Mouse (Mus musculus) forebrain, embryonic 11.5 days (tissue): ENCODE data around the gene Tead1. TPM values are rescaled to one million over a fixed set of nuclear protein-coding genes. Genes with fewer than 3 reads are reported as not detected.

Experiments used
- ATAC-seq: fragments of 200-750 bp; cut with Nextera tagmentation; replicated peaks from 2 replicates; pipeline ENCODE4 v1.8.0; 2017; ENCODE audit warnings: moderate TSS enrichment; ENCODE audit not compliant: low FRiP score
- DNase-seq: peaks from one replicate; pipeline ENCODE4 v3.0.0-alpha.2; 2017; ENCODE audit warnings: low spot score
- H3K27ac ChIP-seq: fragments of 300-500 bp; sonication (generic); 2 replicates; pipeline ENCODE4 v1.5.1; 2014; ENCODE audit warnings: low read depth, low read length
- H3K27me3 ChIP-seq: fragments of 300-500 bp; sonication (generic); 2 replicates; pipeline ENCODE4 v1.6.1; 2014; ENCODE audit warnings: mild to moderate bottlenecking, low read length, mixed read lengths; ENCODE audit not compliant: control insufficient read depth, insufficient read depth
- H3K36me3 ChIP-seq: fragments of 300-500 bp; sonication (generic); 2 replicates; pipeline ENCODE4 v1.6.1; 2014; ENCODE audit warnings: mild to moderate bottlenecking, low read length, moderate library complexity, mixed read lengths; ENCODE audit not compliant: control insufficient read depth, insufficient read depth
- H3K4me1 ChIP-seq: fragments of 300-500 bp; sonication (generic); replicated peaks from 2 replicates; pipeline ENCODE4 v1.6.1; 2014; ENCODE audit warnings: low read length, mixed read lengths; ENCODE audit not compliant: control insufficient read depth, insufficient read depth
- H3K4me2 ChIP-seq: fragments of 300-500 bp; sonication (generic); 2 replicates; pipeline ENCODE4 v1.6.1; 2014; ENCODE audit warnings: low read depth, mild to moderate bottlenecking, low read length, moderate library complexity, mixed read lengths; ENCODE audit not compliant: severe bottlenecking
- H3K4me3 ChIP-seq: fragments of 300-500 bp; sonication (generic); 2 replicates; pipeline ENCODE4 v1.5.1; 2014; ENCODE audit warnings: low read depth, low read length
- H3K9ac ChIP-seq: fragments of 300-500 bp; sonication (generic); 2 replicates; pipeline ENCODE4 v1.6.1; 2014; ENCODE audit warnings: low read length
- H3K9me3 ChIP-seq: fragments of 300-500 bp; sonication (generic); 2 replicates; pipeline ENCODE4 v1.6.1; 2016; ENCODE audit warnings: low read length, mixed read lengths; ENCODE audit not compliant: control insufficient read depth
- WGBS: fragments of 180-500 bp; shearing (Covaris S2); extraction: QIAGEN DNeasy Blood & Tissue Kit; methylation state at CpG from one replicate; pipeline ENCODE4 v1.1.7; 2014; 5-methylcytosine and 5-hydroxymethylcytosine counted together
- polyA plus RNA-seq: library from polyadenylated mRNA; unstranded; fragments of >200 nt; fragmentation: Nextera tagmentation; extraction: Ambion mirVana; gene quantifications from 2 replicates; pipeline ENCODE4 v1.2.1, GENCODE M21; 2014

Tead1 gene
- polyA plus RNA-seq, 1 experiment from 2014 or later, result 24.9 TPM

DNA sequence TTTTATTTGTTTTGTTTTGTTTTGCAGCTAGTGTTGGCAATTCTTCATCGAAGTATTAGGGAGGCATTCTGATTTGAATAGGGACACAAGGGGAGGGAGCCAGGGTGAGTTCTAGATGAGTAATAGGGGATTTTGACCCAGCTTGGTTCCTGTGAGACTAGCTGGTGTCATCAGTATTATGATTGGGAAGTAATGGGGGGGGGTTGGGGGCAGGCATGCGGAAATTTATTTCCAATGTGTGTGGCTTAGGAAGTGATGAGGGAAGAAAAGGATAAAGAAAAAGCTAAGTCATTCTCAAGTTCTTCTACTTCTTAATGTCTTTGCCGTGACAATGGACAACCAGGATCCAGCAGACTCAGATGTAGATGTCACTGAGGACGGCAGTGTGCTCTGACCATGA lies 85.8 kb downstream of the Tead1 start:
- Histone ChIP-seq H3K4me1 (peaks cover 25% of the 10 kb centered on the region; the same call in 1 of the 2 replicates), H3K4me2 (no peak overlapping the region), H3K27me3 (no peaks in the 10 kb centered on the region), H3K36me3 (no peaks in the 10 kb centered on the region), H3K27ac (no peak overlapping the region), H3K9ac (no peak overlapping the region), H3K9me3 (no peaks in the 10 kb centered on the region), H3K4me3 (no peak overlapping the region)
- 92% methylated on average over 4 of the region's 4 CpGs for WGBS
- ATAC-seq (no peak), DNase-seq (no peak)

DNA sequence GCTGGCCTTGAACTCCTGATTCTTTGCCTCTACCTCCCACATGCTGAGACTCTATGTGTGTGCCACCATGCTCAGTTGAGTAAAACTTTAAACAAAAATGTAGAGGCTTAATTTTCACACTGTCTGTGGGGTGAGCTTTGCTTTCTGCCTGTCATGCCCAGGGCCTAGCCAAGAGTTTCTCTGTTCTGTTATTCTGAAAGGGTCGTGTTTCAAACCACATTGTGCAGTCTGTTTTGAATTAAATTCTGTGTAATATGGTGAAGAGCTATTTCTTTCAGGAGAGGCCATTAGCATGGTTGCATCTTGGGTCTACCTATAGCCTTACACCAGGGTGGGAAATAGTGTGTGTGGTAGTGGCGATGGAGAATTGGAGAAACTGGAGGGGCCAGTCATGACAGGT lies 90.7 kb downstream of the Tead1 start:
- Histone ChIP-seq H3K4me1 (0 out of 2 replicates have a peak, but pooled peaks cover 6% of the 10 kb centered on the region), H3K36me3 (no peaks in the 10 kb centered on the region), H3K27ac (no peak overlapping the region), H3K4me3 (no peak overlapping the region), H3K9me3 (no peaks in the 10 kb centered on the region), H3K27me3 (no peaks in the 10 kb centered on the region), H3K4me2 (no peak overlapping the region), H3K9ac (no peak overlapping the region)
- DNase-seq (no peak), ATAC-seq (no peak)
- WGBS, result 71% methylated on average over 2 of the region's 2 CpGs

DNA sequence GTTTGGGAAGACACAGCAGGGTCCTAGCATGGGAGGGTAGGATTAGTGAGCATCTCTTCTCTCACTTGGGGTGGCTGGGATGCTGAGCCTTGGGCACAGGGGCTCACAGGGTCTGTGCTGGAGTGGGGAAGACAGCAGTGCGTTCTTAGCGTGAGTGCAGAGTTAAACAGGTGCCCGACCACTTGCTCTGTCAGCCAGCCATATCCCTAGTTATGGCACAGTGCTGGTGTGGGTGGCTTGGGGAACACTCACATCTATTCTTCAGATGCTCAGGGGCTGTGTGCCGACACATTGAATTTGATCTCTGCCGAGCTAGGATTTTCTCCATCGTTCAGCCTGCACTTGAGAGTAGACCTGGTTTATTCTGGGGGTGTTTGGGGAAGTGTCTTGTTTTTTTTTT lies 92.3 kb downstream of the Tead1 start:
- DNase-seq, result no peak
- peaks cover 6% of the 10 kb centered on the region; the same call in 1 of the 2 replicates for H3K4me1 ChIP-seq
- H3K27ac ChIP-seq, result no peak overlapping the region
- H3K4me2 ChIP-seq, result no peak overlapping the region
- WGBS, result 91% methylated on average over 6 of the region's 6 CpGs
- no peak overlapping the region for H3K9ac ChIP-seq
- no peaks in the 10 kb centered on the region for H3K36me3 ChIP-seq
- H3K9me3 ChIP-seq, result no peaks in the 10 kb centered on the region
- no peaks in the 10 kb centered on the region for H3K27me3 ChIP-seq
- H3K4me3 ChIP-seq, result no peak overlapping the region
- no peak for ATAC-seq

DNA sequence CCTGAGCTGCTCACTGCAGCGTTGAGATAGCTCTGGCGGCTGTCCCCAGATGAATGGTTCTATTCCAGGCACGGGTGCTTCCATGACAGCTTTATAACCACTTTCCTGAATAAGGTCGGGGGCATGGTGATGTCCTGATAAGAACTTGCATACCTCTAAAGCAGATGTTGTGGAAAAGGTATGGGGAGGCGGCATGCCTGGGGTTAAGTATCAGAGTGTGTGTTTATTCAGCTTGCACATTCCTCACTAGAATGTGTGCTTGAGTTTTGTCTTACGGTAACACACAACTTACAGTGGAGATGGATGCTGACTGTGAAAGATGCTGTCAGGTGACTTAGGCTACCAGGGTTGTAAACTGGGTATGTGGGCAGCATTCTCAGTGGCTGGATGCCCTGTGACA lies 93.7 kb downstream of the Tead1 start:
- no peak overlapping the region for H3K9ac ChIP-seq
- ATAC-seq (no peak), DNase-seq (no peak)
- no peak overlapping the region for H3K4me3 ChIP-seq
- no peaks in the 10 kb centered on the region for H3K27me3 ChIP-seq
- peaks cover 6% of the 10 kb centered on the region; the same call in 1 of the 2 replicates for H3K4me1 ChIP-seq
- H3K9me3 ChIP-seq, result no peaks in the 10 kb centered on the region
- no peaks in the 10 kb centered on the region for H3K36me3 ChIP-seq
- no peak overlapping the region for H3K27ac ChIP-seq
- no peak overlapping the region for H3K4me2 ChIP-seq
- WGBS, result 85% methylated on average over 6 of the region's 6 CpGs

DNA sequence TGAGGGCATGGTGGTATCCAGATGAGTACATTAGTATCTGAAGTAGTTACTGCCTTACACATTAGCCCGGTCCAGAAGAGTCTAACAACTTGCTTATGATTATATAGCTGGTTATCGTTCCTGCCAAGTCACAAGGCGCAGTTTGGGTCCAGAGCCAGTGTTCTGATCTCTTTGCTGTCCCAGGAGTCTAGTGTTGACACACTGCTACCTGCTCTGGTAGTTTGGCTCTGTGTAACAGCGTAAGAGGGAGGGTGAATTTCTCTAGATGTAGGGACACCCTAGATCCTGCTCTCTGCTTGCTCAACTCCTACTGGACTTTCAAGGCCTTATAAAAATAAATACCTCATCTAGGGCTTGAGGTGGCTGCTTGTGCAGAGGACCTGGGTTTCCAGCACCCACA lies 94.5 kb downstream of the Tead1 start:
- H3K36me3 ChIP-seq, result no peaks in the 10 kb centered on the region
- no peak overlapping the region for H3K4me3 ChIP-seq
- H3K9ac ChIP-seq, result no peak overlapping the region
- peaks cover 6% of the 10 kb centered on the region; the same call in 1 of the 2 replicates for H3K4me1 ChIP-seq
- no peak for ATAC-seq
- no peak overlapping the region for H3K27ac ChIP-seq
- no peaks in the 10 kb centered on the region for H3K9me3 ChIP-seq
- no peak for DNase-seq
- H3K27me3 ChIP-seq, result no peaks in the 10 kb centered on the region
- 93% methylated on average over 4 of the region's 4 CpGs for WGBS
- no peak overlapping the region for H3K4me2 ChIP-seq

DNA sequence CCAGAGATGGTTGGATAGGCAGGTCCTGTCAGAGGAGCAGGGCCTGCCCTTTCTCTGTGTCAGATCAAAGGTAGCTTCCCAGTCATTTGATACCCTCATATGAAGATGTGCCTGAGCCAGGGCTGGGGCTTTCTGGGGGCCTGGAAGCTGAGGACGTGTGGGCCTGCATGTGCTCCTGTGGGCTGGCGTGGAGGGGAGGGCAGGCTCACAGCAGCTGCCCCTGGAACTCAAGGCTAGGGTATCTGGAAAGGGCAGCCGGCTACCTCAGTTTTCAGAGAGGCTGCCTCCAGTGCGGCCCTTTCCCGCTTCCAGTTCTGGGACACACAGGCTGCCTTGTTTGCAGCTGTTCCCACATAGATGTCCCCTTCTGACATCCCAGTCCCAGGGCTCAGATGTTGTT lies 96.7 kb downstream of the Tead1 start:
- DNase-seq (no peak), ATAC-seq (no peak)
- Histone ChIP-seq H3K9ac (no peak overlapping the region), H3K4me3 (no peak overlapping the region), H3K36me3 (no peaks in the 10 kb centered on the region), H3K9me3 (no peaks in the 10 kb centered on the region), H3K4me2 (no peak overlapping the region), H3K4me1 (peaks cover 2% of the 10 kb centered on the region), H3K27ac (no peak overlapping the region), H3K27me3 (no peaks in the 10 kb centered on the region)
- WGBS, result 66% methylated on average over 5 of the region's 5 CpGs

DNA sequence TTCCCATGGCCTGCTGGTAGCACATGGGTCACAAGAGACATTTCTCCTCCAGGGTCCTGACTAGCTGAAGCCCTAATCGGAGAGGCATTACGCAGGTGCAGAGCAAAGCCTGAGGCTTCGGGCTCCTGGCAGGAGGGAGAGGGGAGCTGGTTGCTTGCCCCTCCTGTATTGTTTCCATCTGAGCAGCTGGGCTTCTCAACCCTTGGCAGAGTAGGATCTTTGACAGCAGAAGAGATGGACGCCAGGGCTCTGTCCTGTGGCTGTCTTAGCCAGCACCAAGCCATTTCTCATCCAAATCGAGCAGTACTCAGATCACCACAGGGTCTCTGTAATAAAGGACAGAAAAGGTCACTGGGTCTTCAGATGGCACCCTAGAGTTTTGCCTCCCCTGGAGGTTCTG lies 97.6 kb downstream of the Tead1 start:
- Histone ChIP-seq H3K9ac (no peak overlapping the region), H3K36me3 (no peaks in the 10 kb centered on the region), H3K27me3 (no peaks in the 10 kb centered on the region), H3K4me2 (no peak overlapping the region), H3K9me3 (no peaks in the 10 kb centered on the region), H3K27ac (no peak overlapping the region), H3K4me3 (no peak overlapping the region), H3K4me1 (peaks cover 2% of the 10 kb centered on the region)
- WGBS, result 81% methylated on average over 5 of the region's 5 CpGs
- ATAC-seq, result no peak
- no peak for DNase-seq

DNA sequence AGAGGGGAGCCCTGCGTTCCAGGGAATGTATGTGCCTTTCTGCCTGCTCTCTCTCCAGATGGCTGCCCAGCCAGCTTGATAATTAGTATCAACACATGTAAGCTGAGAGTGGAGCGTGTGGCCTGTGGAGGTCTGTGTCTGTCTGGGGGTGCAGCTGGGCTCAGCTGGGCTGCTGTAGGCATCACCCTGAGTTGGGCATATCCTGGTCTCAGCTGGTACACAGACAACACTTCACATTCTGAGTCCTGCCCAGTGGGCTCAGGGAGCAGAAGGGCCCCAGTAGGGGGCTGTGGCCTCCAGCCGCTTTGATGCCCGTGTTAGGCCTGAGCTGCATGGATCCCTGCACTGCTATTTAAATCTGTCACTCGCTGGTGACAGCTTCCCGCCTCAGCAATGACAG lies 100.5 kb downstream of the Tead1 start:
- H3K4me3 ChIP-seq, result no peak overlapping the region
- peak; percentile 61 for DNase-seq
- peak; percentile 67 for ATAC-seq
- no peaks in the 10 kb centered on the region for H3K36me3 ChIP-seq
- no peak overlapping the region for H3K4me2 ChIP-seq
- H3K9ac ChIP-seq, result no peak overlapping the region
- WGBS, result 36% methylated on average over 6 of the region's 6 CpGs
- H3K27ac ChIP-seq, result no peak overlapping the region
- H3K4me1 ChIP-seq, result peaks cover 2% of the 10 kb centered on the region
- H3K9me3 ChIP-seq, result no peaks in the 10 kb centered on the region; the same call in 1 of the 2 replicates
- H3K27me3 ChIP-seq, result no peaks in the 10 kb centered on the region

DNA sequence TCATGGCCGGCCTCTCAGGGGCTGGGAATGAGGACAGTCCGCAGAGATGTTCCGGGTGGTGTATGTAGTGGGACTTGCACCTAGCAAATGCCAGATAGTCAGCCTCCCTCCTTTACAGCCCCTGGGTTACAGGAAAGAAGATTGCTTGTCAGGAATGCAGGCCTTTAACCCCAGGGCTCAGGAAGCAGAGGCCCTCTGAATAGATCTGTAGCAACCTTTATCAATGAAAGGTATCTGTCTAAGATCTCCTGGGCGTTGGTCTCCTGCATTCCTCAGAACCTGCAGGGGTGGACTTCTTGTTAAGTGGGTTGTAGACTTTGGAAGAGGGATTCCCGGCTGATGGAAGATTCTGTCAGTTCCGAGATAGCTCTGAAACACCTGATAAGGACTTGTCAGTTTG lies 101.8 kb downstream of the Tead1 start:
- H3K36me3 ChIP-seq, result no peaks in the 10 kb centered on the region
- WGBS, result 92% methylated on average over 6 of the region's 6 CpGs
- H3K4me3 ChIP-seq, result no peak overlapping the region
- peaks cover 5% of the 10 kb centered on the region for H3K4me1 ChIP-seq
- ATAC-seq (no peak), DNase-seq (no peak)
- no peak overlapping the region for H3K27ac ChIP-seq
- H3K9ac ChIP-seq, result no peak overlapping the region
- H3K9me3 ChIP-seq, result no peaks in the 10 kb centered on the region; the same call in 1 of the 2 replicates
- no peak overlapping the region for H3K4me2 ChIP-seq
- no peaks in the 10 kb centered on the region for H3K27me3 ChIP-seq
